Mouse (Mus musculus) small intestine, adult 2 months (tissue): ENCODE measurements around the gene Clba1. TPM values are rescaled to one million over a fixed set of nuclear protein-coding genes. Genes with fewer than 3 reads are reported as not detected.

Experiments
- H3K27ac ChIP-seq: fragments of 200-500 bp; 2 replicates; pipeline ENCODE4 v1.5.1; 2012; ENCODE audit warnings: low read depth, low read length, control low read depth, inconsistent platforms; ENCODE audit not compliant: insufficient read depth
- H3K27me3 ChIP-seq: fragments of 200-500 bp; 2 replicates; pipeline ENCODE4 v1.6.1; 2012; ENCODE audit warnings: mild to moderate bottlenecking, moderate library complexity, low read length, inconsistent platforms; ENCODE audit not compliant: control insufficient read depth, insufficient read depth
- H3K36me3 ChIP-seq: fragments of 200-500 bp; 2 replicates; pipeline ENCODE4 v1.6.1; 2012; ENCODE audit warnings: mild to moderate bottlenecking, low read length, control low read depth, inconsistent platforms; ENCODE audit not compliant: control insufficient read depth, insufficient read depth
- H3K4me1 ChIP-seq: fragments of 200-500 bp; 2 replicates; pipeline ENCODE4 v1.6.1; 2012; ENCODE audit warnings: low read length, inconsistent platforms, mixed read lengths; ENCODE audit not compliant: control insufficient read depth, insufficient read depth, insufficient read length
- H3K4me3 ChIP-seq: fragments of 200-500 bp; 2 replicates; pipeline ENCODE4 v1.5.1; 2012; ENCODE audit warnings: low read depth, mild to moderate bottlenecking, control low read depth, inconsistent platforms, low read length, moderate library complexity
- CTCF ChIP-seq: fragments of 200-500 bp; IDR thresholded peaks from 2 replicates; pipeline ENCODE4 v1.5.1; 2012; ENCODE audit warnings: low read depth, mild to moderate bottlenecking, control low read depth, inconsistent platforms, low read length, moderate library complexity, mixed read lengths; ENCODE audit not compliant: insufficient replicate concordance, insufficient read length; ENCODE audit errors: extremely low read depth
- POLR2A ChIP-seq: fragments of 200-500 bp; IDR thresholded peaks from 2 replicates; pipeline ENCODE4 v1.6.1; 2012; ENCODE audit warnings: low read depth, mild to moderate bottlenecking, control low read depth, inconsistent platforms, low read length, moderate library complexity
- WGBS: fragments of 180-500 bp; shearing (Covaris S2); methylation state at CpG from one replicate; pipeline ENCODE4 v1.1.7; 2018; 5-methylcytosine and 5-hydroxymethylcytosine counted together
- polyA plus RNA-seq: library from polyadenylated mRNA; depleted of rRNA; stranded (reverse); fragments of >200 nt; gene quantifications from 2 replicates; pipeline ENCODE4 v1.2.3, GENCODE M21; 2012

Clba1 gene
- polyA plus RNA-seq, 1 experiment = 1.6 TPM

DNA sequence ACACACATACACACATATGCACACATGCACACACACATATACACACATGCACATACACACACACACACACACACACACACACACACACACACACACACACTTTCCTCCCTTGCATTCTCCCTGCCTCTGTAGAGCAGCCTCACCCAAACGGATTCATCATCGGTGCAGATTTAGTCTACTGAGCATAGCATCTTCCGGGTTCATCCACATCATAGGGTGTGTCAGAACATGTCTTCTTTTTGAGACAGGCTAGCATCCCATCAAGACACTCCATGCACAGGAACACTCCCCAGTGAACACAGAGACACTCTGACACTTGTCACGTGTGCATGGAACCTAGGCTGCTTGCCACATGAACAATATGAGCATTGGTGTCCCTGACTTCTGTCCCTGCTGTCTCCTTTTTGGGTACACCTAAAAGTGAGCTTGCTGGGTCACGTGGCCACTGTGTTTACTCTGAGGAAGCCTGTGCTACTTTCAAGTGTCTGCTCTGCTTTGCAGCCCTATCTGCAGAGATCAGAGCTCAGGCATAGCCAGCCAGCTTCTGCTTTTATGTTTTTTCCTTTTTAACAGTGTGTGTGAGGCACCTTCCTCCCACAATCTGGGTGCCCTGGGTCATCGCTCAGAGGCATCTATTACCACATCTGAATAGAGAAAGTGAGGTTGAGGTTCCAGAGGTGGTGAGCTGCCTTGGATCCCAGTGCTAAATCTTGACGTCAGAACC, 46.0 kb downstream of the Clba1 start:
- WGBS = 62% methylated on average over 7 of the region's 7 CpGs

DNA sequence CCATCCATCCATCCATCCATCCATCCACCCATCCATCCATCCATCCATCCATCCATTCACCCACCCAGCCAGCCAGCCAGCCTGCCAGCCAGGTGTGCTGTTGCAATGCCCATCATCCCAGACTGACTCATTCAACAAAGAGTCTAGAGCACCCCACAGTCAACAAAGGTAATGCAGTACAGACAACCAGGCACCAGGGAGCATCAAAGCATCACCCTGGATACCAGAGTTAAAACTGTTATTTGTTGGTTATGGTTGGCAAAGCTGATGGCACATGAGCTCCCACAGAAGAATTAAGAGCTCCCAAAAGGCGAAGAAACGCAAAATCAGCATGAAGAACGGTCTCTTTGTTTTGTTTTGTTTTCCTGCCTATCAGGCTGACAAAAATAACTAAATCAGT, 47.6 kb downstream of the Clba1 start:
- Histone ChIP-seq H3K36me3 (0 out of 2 replicates have a peak, but pooled peaks cover 1% of the 10 kb centered on the region), H3K4me3 (no peak overlapping the region), H3K27me3 (no peaks in the 10 kb centered on the region), H3K27ac (no peak overlapping the region), H3K4me1 (0 out of 2 replicates have a peak, but pooled peaks cover 2% of the 10 kb centered on the region)
- TF ChIP-seq POLR2A (no peak), CTCF (no peak)
- 87% methylated on average over 3 of the region's 3 CpGs for WGBS

More for the DNA sequence above, 46.0 kb downstream of the Clba1 start:
- H3K27me3 ChIP-seq = no peaks in the 10 kb centered on the region
- TF ChIP-seq CTCF (no peak), POLR2A (no peak)
- 0 out of 2 replicates have a peak, but pooled peaks cover 1% of the 10 kb centered on the region for H3K36me3 ChIP-seq
- H3K4me1 ChIP-seq = 0 out of 2 replicates have a peak, but pooled peaks cover 2% of the 10 kb centered on the region
- no peak overlapping the region for H3K4me3 ChIP-seq
- 0 out of 2 replicates have a peak overlapping the region, but pooled peaks have one; percentile 8 for H3K27ac ChIP-seq

DNA sequence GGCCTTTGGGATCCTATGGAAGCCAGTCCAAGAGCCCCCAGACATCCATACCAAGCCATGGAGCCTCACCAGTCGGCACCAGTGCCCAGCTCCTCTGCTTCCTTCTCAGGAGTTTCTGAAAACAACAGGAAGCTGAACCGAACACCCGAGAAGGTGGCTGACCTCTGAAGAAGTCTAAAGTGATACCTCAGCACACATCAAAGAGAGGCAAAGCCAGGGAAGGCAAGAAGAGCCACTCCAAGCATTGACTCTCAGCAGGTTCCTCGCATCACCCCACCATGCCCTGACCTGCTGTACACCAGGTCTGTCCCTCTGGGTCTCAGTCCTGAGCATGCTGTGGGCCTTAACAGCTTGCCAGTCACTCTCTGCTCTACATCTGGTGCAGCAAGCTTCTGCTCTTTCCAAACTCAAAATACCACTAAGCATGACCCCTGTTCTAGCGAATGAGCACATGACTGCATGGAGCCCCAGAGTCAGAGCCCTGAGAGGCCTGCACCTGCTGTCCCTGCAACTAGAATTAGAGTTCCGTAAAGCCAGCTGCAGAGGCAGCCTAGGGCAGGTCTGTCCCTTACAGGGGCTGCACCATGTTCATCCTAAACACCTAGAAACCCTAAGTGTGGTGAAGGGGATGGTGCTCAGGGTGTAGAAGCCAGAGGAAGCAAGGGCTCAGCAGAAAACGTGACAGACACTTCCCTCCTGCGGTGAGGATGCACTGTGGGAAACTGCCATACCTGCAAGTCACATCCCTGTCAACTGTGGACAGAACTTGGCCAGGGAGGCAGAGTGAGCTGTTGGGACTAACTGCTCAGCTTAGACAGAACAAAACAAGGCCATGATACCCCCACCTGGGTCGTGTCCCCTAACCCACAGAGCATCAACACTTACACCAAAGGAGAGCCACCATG, 48.5 kb downstream of the Clba1 start:
- TF ChIP-seq POLR2A (no peak), CTCF (no peak)
- Histone ChIP-seq H3K27ac (peak overlapping the region; percentile 37; the same call in 1 of the 2 replicates), H3K27me3 (no peaks in the 10 kb centered on the region), H3K4me1 (0 out of 2 replicates have a peak, but pooled peaks cover 2% of the 10 kb centered on the region), H3K4me3 (peak overlapping the region; percentile 14; the same call in 1 of the 2 replicates), H3K36me3 (0 out of 2 replicates have a peak, but pooled peaks cover 1% of the 10 kb centered on the region)
- WGBS = 54% methylated on average over 9 of the region's 9 CpGs

DNA sequence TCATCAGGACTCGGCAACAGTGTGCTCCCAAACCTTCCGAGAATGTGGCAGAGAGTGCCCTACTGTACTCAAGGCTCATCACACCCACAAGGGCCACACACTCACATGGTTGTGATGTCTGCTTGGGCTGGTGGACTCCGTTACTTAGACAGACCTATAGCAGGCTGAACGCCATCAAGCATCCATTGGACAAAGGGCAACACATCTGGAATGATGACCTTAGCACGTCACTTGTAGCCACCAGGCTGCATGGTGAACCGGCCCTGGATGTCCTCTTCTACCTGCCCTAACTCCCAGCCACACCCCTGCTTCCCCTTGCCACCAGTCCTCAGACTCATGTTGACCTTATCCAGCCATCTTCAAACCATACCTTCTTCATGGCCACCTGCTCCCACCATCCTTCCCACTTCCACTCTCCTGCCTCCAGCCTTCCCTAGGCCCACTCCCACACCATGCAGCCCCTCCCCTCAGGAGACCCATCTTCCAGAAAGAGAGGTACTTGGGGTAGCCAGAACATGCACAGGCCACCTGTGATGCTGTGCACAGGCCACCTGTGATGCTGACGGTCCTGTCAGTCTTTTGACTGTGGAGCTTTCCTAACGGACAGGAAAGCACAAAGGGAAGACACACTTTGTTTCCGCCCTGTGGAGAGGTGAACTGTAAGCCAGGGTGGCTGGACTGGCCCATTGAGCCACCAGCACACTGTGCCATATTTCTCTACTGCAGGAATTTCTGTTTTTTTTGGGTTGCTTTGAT, 50.0 kb downstream of the Clba1 start:
- H3K4me1 ChIP-seq = 0 out of 2 replicates have a peak, but pooled peaks cover 2% of the 10 kb centered on the region
- H3K36me3 ChIP-seq = no peaks in the 10 kb centered on the region
- H3K27ac ChIP-seq = no peak overlapping the region; the same call in 1 of the 2 replicates
- peak overlapping the region; percentile 18 for H3K4me3 ChIP-seq
- WGBS = 84% methylated on average over 9 of the region's 9 CpGs
- H3K27me3 ChIP-seq = no peaks in the 10 kb centered on the region
- TF ChIP-seq POLR2A = no peak
- no peak for TF ChIP-seq CTCF

DNA sequence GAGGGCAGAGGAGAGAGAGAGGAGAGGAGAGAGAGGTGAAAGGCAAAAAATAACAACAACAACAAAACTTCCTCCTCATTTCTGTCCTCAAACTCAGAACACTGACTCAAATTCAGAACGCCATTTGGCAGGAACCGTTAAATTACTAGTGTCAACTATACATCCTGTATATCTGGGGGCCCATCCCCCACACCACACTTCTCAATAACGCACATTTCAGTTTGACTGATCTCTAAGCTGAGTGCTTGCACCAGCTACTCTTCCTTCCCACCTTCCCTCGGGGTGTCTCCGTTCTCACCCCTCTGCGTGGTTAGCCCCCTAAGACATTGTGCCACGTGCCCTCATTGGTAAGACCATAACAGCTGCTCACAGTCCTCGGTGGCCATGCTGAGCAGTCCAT, 51.2 kb downstream of the Clba1 start:
- Histone ChIP-seq H3K36me3 (no peaks in the 10 kb centered on the region), H3K27me3 (no peaks in the 10 kb centered on the region), H3K4me3 (peak overlapping the region; percentile 39), H3K27ac (peak overlapping the region; percentile 28), H3K4me1 (0 out of 2 replicates have a peak, but pooled peaks cover 2% of the 10 kb centered on the region)
- TF ChIP-seq CTCF (no peak), POLR2A (no peak)
- WGBS = 63% methylated on average over 8 of the region's 8 CpGs

DNA sequence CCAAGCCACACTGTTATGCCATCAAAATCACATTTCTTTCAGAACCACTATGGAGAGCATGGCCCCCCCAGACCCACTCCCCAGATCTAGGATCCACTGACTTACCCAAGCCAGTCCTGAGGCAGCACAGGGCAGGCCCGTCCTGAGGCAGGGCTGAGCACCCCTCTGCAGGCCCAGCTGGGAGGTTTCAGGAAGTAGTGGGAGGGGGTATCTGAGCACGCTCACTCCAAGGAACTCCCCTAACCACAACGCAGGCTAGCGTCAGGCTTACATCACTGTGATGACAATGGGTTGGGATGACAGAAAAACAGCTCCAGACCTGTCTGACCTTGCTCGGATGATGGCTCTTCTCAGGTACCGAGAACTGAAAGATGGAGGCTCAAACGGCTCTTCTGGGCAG, 52.0 kb downstream of the Clba1 start:
- Histone ChIP-seq H3K4me1 (0 out of 2 replicates have a peak, but pooled peaks cover 2% of the 10 kb centered on the region), H3K4me3 (peak overlapping the region; percentile 39)
- 65% methylated on average over 7 of the region's 7 CpGs for WGBS

More for the DNA sequence above, 52.0 kb downstream of the Clba1 start:
- H3K36me3 ChIP-seq = no peaks in the 10 kb centered on the region
- TF ChIP-seq POLR2A (no peak), CTCF (no peak)
- peak overlapping the region; percentile 43 for H3K27ac ChIP-seq
- H3K27me3 ChIP-seq = no peaks in the 10 kb centered on the region
